Mouse (Mus musculus): ENCODE measurements around the gene Nradd. TPM values are rescaled to one million over a fixed set of nuclear protein-coding genes. Genes with fewer than 3 reads are reported as not detected.

Nradd gene
- total and polyA plus RNA-seq, 3 experiments = 0.58 to 1.1 TPM; not detected in 1

DNA sequence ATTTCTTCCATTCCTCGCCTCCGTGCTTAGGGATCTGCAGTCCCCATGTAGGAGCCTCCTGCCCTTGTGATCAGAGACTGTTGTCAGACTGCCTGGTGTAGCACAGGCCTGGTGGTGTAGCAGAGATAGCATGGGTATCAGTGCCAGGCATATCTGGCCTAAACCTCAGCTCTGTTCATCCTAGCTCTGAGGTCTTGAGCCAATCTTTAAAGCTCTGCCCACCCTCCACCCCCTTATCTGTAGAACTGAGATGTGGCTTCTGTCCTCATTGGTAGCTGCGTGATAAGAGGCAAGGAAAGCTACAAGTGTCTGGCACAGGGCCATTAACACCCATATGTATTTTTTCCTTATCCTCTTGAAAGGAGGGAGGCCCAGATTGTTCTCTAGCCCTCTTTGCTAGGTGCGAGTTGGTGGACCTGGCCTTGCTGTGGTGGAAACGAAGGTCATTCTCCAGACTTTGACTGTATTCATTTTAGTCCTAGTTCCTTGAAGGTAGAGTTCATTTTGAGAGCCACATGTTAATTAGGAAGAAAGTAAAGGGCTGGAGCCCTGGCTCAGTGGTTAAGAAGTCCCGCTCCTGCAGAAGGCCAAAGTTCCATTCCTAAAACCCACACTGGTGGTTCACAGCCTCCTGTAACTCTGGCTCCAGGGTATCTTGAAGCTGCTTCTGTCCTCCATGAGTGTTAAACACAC lies 44.5 kb upstream of the Nradd start (continued):
- TF ChIP-seq E2F4 (IDR thresholded peaks at IDR 0.05; ENCODE audit: borderline replicate concordance, low read depth, low read length) (no peak), MAZ (IDR thresholded peaks at IDR 0.05; ENCODE audit: low read depth, low read length) (peak; percentile 88), KAT2A (conservative IDR thresholded peaks at IDR 0.05; ENCODE audit: low read depth, low read length) (peak; percentile 34; the same call in 1 of the 2 replicates), SMC3 (IDR thresholded peaks at IDR 0.05; ENCODE audit: low read depth, low read length) (no peak), MAX (IDR thresholded peaks at IDR 0.05; ENCODE audit: low read length) (peak; percentile 50; the same call in 1 of the 2 replicates), GABPA (IDR thresholded peaks at IDR 0.05; ENCODE audit: low read depth, low read length) (no peak), TBP (IDR thresholded peaks at IDR 0.05; ENCODE audit: low read depth, low read length) (no peak), MAFK (IDR thresholded peaks at IDR 0.05; ENCODE audit: borderline replicate concordance, low read depth, low read length) (peak; percentile 94), TAL1 (IDR thresholded peaks at IDR 0.05; ENCODE audit: low read length) (peak; percentile 99), EP300 (IDR thresholded peaks at IDR 0.05; ENCODE audit: low read depth in 1 of 2, low read length in 2 of 2) (peak; percentile 91 to 97), ZKSCAN1 (IDR thresholded peaks at IDR 0.05; ENCODE audit: low read depth, low read length) (no peak; the same call in 1 of the 2 replicates), RAD21 (IDR thresholded peaks at IDR 0.05; ENCODE audit: low read depth, low read length) (no peak), ETS1 (IDR thresholded peaks at IDR 0.05; ENCODE audit: low read depth, low read length) (peak; percentile 95), GATA1 (IDR thresholded peaks at IDR 0.05; ENCODE audit: low read depth, low read length) (peak; percentile 99), ZC3H11A (IDR thresholded peaks at IDR 0.05; ENCODE audit: low read depth, low read length) (no peak), MEF2A (IDR thresholded peaks at IDR 0.05; ENCODE audit: extremely low read depth, insufficient replicate concordance, low read depth, low read length, poor library complexity, severe bottlenecking) (peak; percentile 60; the same call in 1 of the 2 replicates), POLR2AphosphoS2 (IDR thresholded peaks at IDR 0.05; ENCODE audit: low read length) (0 out of 2 replicates have a peak, but pooled peaks have one; percentile 50), SIN3A (IDR thresholded peaks at IDR 0.05; ENCODE audit: low read length) (peak; percentile 93), NRF1 (IDR thresholded peaks at IDR 0.05; ENCODE audit: insufficient read depth, low read depth, low read length, poor library complexity, severe bottlenecking) (no peak), POLR2AphosphoS5 (IDR thresholded peaks at IDR 0.05; ENCODE audit: borderline replicate concordance, low read depth, low read length) (no peak), CHD2 (IDR thresholded peaks at IDR 0.05; ENCODE audit: low read length) (no peak), MYC (IDR thresholded peaks at IDR 0.05; ENCODE audit: low read depth, low read length) (no peak), BHLHE40 (IDR thresholded peaks at IDR 0.05; ENCODE audit: borderline replicate concordance, low read depth, low read length) (peak; percentile 80; the same call in 1 of the 2 replicates)
